Mouse (Mus musculus): ENCODE data around the gene Klk1b4.
"Not testable (repeated sequence)": the region's sequence is repeated elsewhere in the genome, so short reads cannot be mapped to it uniquely, and the experiment has no call there.

Klk1b4 gene

GRCm38 (mm10) chr7:44207135-44207534 lies at the start of gene Klk1b4:
TSS of gene Klk1b4 (plus strand) at chr7:44207435.
- DNase-seq (ENCODE audit: low spot score in 2 of 2), result not testable (repeated sequence)

DNA sequence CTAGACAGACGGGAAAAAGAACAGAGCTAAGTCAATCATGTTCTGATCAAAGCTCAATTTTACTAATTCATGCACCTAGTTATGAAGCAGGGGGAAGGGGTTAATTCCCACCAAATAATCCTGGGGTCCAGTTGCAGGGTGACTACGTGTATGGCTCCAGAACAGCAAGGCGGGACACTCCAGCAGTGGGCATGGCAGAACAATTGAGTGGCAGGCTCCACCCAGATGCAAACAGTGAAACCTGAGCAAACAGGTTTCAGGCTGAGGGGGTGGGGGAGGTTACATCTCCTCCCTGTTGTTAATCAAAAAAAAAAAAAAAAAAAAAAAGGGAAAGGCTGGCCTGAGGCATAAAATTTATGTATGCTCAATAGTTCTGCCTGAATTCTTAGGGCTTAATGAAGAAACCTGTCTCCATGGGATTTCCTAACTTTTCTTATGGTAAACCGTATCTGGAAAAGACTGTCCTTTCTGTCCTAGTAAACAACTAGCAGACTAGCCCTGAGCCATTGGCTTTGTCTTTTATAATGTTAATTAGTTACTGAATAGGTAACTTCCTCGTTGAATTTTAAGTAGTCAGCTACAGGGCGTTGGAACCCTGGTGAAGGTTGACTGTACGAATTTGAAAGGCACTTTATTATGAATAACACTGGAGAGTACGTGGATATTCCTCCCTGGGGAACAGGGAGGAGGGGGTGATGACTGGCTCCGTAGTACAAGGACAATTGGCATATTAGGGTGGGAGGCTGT lies 27.8 kb upstream of the Klk1b4 start:
- DNase-seq (ENCODE audit: low spot score in 2 of 2), result no peak

DNA sequence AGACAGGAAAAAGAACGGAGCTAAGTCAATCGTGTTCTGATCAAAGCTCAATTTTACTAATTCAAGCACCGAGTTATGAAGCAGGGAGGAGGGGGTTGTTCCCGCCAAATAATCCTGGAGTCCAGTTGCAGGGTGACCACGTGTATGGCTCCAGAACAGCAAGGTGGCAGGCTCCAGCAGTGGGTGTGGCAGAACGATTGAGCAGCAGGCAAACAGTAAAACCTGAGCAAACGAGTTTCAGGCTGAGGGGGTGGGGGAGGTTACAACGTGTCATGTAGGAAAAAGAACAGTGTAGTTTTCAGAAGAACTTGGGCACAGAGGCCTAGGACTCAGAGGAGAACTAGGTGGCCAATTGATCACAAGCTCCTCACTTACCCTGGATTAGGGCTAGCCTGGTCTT lies 20.7 kb upstream of the Klk1b4 start:
- not testable (repeated sequence) for DNase-seq (ENCODE audit: low spot score in 2 of 2)

- DNase-seq (ENCODE audit: low spot score in 2 of 2), result not testable (repeated sequence)
These were observed 19.3 kb upstream of the Klk1b4 start, which contains the start of gene Klk1b24 for GRCm38 (mm10) chr7:44187936-44188335. TSS of gene Klk1b24 (plus strand) at chr7:44188236.

DNA sequence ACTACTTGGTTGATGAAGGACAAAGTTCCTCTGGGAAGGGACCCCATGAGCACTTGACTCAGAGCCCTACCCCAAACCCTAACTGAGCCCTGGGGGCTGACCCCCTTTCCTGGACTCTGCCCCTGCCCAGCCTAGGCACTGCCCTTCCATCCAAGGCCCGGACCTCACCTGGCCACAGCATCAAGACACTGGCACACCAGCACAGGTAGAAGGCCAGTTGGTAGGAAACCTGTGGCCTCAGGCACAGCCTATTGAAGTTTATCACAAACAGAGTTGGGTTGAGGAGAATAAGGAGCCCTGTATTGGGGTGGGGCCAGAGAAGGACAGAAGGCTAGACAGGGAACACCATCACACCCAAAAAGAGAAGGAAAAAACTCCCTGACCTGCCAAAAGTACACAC lies 13.8 kb upstream of the Klk1b4 start:
- DNase-seq (ENCODE audit: low spot score in 2 of 2), result not testable (repeated sequence)

DNA sequence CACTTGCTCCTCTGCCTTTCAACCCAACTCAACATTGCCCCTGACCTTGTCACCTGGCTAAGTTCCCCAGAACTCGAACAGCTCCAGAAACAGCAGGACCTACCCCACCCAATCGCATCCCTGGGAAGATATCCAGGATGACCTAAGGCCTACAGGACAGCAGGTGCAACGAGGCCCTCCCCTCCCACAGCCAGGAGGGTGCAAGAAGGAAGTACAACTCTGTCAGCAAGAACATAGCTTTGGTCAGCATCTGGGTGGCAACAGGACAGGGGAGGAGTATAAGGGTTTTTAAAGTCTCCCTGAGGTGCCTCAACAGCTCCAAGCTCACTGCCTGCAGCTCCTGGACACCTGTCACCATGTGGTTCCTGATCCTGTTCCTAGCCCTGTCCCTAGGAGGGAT lies 9.3 kb upstream of the Klk1b4 start, which contains the start of gene Klk1b3:
Gene Klk1b3, plus strand, starts transcription at position 301 of the 400 bp plus-strand sequence.
- DNase-seq (ENCODE audit: low spot score in 2 of 2), result no peak

DNA sequence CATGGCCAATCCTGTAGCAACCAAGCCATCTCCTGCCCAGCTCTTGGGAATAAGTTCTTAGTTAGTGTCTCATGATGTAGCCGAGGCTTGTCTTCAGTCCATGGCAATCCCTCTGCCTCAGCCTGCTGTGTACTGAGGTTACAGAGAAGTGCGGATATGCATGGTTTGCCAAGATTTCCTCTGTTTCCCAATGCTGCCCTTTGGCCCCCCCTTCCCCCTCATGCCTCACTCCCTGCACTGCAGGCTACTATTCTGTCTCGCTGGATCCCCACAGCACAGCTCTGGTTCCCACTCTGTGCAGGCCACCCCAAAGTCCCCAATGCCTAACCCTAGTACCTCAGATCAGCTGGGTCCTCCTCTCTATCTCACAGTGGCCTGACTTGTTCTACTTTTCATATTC lies 1.1 kb downstream of the Klk1b4 start:
- no peak for DNase-seq (ENCODE audit: low spot score in 2 of 2)

DNA sequence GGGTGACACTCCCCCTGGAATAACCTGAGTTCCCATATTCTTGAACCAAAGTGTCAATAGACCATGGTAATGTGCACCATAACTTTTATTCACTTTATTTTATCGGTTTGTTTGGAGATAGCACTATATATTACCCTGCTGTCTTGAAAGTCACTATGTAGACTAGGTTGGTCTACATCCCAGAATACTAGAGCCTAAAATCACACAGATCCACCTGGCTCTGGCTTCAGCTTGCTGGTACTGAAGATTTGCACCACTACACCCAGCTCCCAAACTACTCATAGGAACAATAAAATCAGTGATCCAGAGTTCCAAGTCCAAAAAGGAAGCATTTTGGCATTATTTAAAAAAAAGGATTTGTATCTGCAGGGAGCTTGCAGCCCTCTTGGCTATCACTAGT lies 8.4 kb downstream of the Klk1b4 start, which contains the start of gene Klk1b5:
Gene Klk1b5, plus strand, starts transcription at position 301 of the 400 bp plus-strand sequence.
- no peak for DNase-seq (ENCODE audit: low spot score in 2 of 2)

- DNase-seq (ENCODE audit: low spot score in 2 of 2), result not testable (repeated sequence)
These were observed 14.4 kb downstream of the Klk1b4 start for GRCm38 (mm10) chr7:44221601-44222000.

DNA sequence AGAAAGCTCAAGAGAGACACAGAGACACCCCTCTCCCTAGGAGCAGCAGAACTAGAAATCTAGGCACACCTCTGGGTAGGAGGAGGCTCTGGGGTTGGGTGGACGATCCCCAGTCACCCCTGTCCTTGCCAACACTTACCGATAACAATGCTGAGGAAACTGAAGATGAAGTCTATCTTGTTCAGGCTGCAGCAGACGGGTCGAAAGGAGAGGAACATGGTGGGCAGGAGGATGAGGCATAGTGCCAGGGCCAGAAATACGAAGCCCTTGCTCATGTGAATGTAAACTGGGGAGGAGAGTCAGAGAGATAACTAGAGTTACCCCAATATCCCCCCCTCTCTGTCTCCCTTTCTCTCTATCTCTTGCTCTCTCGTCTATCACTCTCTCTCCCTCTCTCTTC lies 15.1 kb downstream of the Klk1b4 start:
- DNase-seq (ENCODE audit: low spot score in 2 of 2), result not testable (repeated sequence)

DNA sequence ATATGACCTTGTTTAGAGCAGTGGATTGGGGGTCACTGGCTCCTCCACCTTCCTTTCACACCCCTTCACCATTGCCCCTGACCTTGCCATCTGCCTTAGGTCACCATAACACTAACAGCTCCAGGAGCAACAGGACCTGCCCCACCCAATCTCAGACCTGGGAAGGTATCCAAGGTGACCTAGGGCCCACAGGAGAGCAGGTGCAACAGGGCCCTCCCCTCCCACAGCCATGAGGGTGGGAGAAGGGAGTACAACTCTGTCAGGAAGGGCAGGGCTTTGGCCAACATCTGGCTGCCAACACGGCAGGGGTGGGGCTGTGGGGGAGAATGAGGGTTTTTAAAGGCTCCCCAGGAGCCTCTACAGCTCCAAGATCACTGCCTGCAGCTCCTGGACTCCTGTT lies 17.8 kb downstream of the Klk1b4 start, which contains the start of gene Klk1:
Gene Klk1, plus strand, starts transcription at position 285 of the 400 bp plus-strand sequence.
- no peak for DNase-seq (ENCODE audit: low spot score in 2 of 2)

GRCm38 (mm10) chr7:44235909-44236308 lies 28.7 kb downstream of the Klk1b4 start, which contains the start of gene Gm36864:
TSS of gene Gm36864 (plus strand) at chr7:44236177.
- no peak for DNase-seq (ENCODE audit: low spot score in 2 of 2)

- DNase-seq (ENCODE audit: low spot score in 2 of 2), result no peak
These were observed 32.7 kb downstream of the Klk1b4 start for GRCm38 (mm10) chr7:44239913-44240312.

GRCm38 (mm10) chr7:44240712-44241111 lies 33.5 kb downstream of the Klk1b4 start:
- DNase-seq (ENCODE audit: low spot score in 2 of 2), result no peak

DNA sequence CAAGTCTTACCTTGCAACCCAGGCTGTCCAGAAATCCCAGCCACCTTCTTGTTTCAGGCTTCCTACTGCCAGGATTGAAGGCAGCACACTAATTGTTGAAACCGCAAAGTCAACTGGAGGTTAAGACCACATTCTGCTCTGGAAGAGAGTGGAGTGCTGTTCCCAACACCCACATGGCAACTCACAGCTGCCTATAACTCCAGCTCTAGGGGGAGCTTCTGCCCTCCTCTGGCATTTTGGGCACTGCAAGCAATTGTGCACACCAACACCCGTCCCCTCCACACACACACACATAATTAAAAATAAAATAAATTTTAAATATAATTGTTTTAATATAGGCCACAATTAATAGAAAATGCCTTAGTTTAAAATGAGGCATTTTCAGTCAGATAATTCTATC lies 33.9 kb downstream of the Klk1b4 start:
- DNase-seq (ENCODE audit: low spot score in 2 of 2), result no peak

- no peak for DNase-seq (ENCODE audit: low spot score in 2 of 2)
These were observed 36.8 kb downstream of the Klk1b4 start for GRCm38 (mm10) chr7:44244080-44244479.

- DNase-seq (ENCODE audit: low spot score in 2 of 2), result peak; percentile 84 to 93
These were observed 39.1 kb downstream of the Klk1b4 start, which contains the start of the genes 1700028J19Rik and 2410002F23Rik for GRCm38 (mm10) chr7:44246055-44246983. TSS of gene 1700028J19Rik (minus strand) at chr7:44246695. TSS of gene 2410002F23Rik (plus strand) at chr7:44246722.

DNA sequence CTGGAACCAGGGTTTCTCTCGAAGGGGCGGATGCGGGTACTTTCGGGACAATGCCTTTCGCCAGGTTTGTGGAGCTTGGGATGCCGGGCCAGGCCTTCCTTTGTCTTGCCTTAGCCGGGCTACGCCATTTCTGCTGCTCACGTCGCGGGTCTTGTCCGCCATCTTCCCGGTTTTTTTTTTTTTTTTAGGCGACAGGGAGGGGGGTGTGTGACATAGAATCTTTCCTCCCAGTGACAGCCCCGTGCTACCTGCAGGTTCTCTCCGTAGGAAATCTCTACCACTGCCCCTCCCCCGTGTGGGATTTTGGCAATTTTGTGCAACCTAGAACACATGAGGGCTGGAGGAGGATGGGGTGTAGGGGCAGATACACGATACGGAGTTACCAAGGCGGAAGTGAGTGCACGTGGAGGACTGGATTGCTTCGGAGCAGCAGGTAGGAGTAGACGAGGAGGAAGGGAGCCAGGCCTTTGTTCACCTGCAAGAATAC lies 39.8 kb downstream of the Klk1b4 start:
- no peak for DNase-seq (ENCODE audit: low spot score in 2 of 2)

DNA sequence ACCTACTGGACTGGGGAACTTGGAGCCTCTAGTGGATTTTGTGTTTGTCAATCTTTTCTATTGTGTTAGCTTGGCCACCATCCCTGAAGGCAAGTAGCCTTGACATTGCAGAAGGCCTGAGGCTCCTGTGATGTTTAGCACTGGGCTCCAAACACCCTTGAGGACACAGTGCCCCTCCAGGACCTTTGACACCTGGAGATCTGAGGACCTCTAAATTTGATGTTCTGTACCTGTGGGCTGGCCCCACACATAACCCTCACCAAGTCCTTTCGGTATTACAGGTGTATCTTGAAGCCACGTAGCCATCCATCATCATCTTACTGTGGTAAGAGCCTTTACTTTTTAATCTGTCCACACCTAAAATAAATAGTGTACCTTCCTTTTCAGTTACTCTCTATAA lies 40.7 kb downstream of the Klk1b4 start:
- DNase-seq (ENCODE audit: low spot score in 2 of 2), result no peak

DNA sequence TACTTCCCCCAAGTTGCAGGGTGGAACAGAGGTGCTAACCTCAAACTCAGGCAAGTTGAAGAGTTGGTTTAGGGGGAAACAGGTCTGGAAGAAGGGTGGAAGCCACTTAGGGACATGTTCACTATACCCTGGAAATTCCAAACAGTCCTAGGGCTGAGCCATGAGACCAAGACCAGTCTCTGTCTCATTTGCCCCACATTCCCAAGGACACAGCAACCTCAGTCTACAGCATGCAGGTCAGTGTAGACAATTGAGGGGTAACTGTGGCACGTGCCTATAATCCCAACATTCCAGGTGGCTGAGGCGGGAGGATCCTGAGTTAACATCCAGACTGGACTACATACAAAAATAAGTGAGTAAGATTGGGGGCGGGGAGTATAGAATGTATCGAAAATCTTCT lies 42.0 kb downstream of the Klk1b4 start:
- no peak for DNase-seq (ENCODE audit: low spot score in 2 of 2)

DNA sequence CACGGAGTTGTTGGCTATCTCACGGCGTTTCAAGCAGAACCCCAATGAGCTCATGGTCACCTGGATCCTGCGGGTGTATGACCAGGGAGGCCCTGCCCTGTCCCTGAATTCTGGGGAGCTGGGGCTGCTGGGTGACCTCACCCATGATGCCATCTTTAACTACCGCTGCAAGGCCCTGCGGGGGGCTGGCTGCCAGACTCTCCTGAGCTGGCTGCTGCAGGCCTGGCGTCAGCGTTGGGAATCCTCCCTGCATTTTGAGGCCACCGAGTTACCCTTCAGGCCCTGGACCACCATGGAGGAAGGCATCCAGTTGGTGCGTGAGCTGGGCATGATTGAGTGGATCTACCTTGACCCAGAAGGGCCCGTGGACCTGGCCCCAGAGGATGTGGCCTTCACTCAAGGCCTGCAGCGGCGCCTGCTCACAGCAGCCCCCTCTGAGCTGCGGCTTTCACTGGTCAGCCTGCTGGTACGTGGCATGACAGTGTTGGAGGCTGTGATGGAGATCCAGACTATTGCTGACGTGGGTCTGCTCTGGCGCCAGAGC lies 43.6 kb downstream of the Klk1b4 start:
- not testable (repeated sequence) for DNase-seq (ENCODE audit: low spot score in 2 of 2)
